Mouse (Mus musculus): ENCODE data around the gene Dnaaf1. TPM values are rescaled to one million over a fixed set of nuclear protein-coding genes. Genes with fewer than 3 reads are reported as not detected.

The Dnaaf1 gene
- polyA plus RNA-seq, 1 experiment from 2014 or later, result 0.19 TPM

DNA sequence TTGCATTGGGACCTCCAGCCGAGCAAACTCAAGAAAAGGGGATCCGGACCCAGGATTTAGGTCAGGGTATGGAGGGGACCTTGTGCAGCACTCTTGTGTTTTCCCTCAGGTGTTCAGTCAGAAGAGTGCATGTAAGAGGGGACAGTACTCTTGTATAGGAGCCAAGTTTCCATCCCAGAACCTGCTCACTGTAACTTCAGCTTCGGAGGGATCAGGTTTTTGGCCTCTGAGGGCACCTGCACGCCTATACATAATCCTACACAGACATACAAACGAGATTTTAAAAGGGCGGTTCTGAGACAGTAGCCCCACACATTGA, 15.7 kb upstream of the Dnaaf1 start:
- H3K9me3 ChIP-seq (ENCODE audit: control insufficient read depth, low read depth, low read length), result no peaks in the 10 kb centered on the region
- 0 out of 2 replicates have a peak overlapping the region, but pooled peaks have one; percentile 74 for H3K4me3 ChIP-seq (ENCODE audit: low read depth, low read length)
- ATAC-seq (ENCODE audit: insufficient number of reproducible peaks, insufficient read depth, low FRiP score, low read depth), result no peak
- 90% methylated on average over 6 of the region's 6 CpGs for WGBS
- peak overlapping the region; percentile 59; the same call in 1 of the 2 replicates for H3K4me2 ChIP-seq (replicated peaks; ENCODE audit: low read depth, low read length)
- peaks cover 15% of the 10 kb centered on the region; the same call in 1 of the 2 replicates for H3K4me1 ChIP-seq (ENCODE audit: control insufficient read depth, insufficient read depth, low read length)
- H3K36me3 ChIP-seq (ENCODE audit: control insufficient read depth, insufficient read depth, low read length), result peaks cover 17% of the 10 kb centered on the region
- H3K9ac ChIP-seq (replicated peaks; ENCODE audit: low read depth, low read length), result peak overlapping the region; percentile 74; the same call in 1 of the 2 replicates
- no peaks in the 10 kb centered on the region for H3K27me3 ChIP-seq (ENCODE audit: control insufficient read depth, insufficient read depth, low read length)
- peak overlapping the region; percentile 7; the same call in 1 of the 2 replicates for H3K27ac ChIP-seq (ENCODE audit: low read length)

DNA sequence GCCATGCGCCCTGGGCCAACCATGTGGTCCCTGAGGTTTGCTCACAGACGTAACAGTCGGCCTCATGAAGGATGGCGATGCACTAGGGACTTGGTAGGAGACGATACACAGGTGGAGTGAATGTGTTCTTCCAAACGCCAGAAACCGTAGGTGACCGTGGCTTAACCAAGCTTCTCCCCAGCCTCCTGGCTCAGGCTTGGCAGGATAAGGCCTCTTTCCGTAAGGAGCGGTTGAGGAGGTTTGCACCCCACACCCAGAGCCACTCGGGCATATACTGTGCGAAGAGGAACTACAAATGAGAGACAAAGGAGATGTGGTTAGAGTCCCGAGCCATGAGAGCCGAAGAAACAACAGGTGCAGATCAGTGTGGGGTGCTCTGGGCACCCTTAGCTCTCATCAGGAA, 11.2 kb upstream of the Dnaaf1 start:
- H3K4me3 ChIP-seq (ENCODE audit: low read depth, low read length), result no peak overlapping the region
- 91% methylated on average over 14 of the region's 14 CpGs for WGBS
- H3K27ac ChIP-seq (ENCODE audit: low read length), result no peak overlapping the region
- H3K9ac ChIP-seq (replicated peaks; ENCODE audit: low read depth, low read length), result no peak overlapping the region
- no peak overlapping the region for H3K4me2 ChIP-seq (replicated peaks; ENCODE audit: low read depth, low read length)
- H3K36me3 ChIP-seq (ENCODE audit: control insufficient read depth, insufficient read depth, low read length), result peaks cover 25% of the 10 kb centered on the region
- H3K4me1 ChIP-seq (ENCODE audit: control insufficient read depth, insufficient read depth, low read length), result peaks cover 4% of the 10 kb centered on the region; the same call in 1 of the 2 replicates
- ATAC-seq (ENCODE audit: insufficient number of reproducible peaks, insufficient read depth, low FRiP score, low read depth), result no peak
- H3K9me3 ChIP-seq (ENCODE audit: control insufficient read depth, low read depth, low read length), result no peaks in the 10 kb centered on the region
- no peaks in the 10 kb centered on the region for H3K27me3 ChIP-seq (ENCODE audit: control insufficient read depth, insufficient read depth, low read length)

DNA sequence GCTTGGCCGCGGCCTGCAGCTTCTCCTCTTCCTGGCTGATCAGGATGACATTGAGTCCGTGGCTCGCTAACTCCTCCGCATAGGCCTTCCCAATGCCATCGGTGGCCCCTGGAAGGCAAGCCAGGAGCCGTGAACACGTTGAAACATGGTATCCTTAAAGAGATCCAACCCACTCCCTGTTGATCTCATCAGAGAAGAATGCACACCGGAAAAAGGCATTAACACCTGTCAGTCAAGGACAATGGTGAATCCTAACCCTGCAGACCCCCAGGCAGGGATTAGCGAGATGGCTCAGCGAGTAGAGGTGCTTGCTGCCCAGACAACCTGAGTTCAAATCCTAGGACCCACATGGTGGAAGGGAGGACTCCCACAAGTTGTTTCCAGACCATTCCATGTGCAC, 8.7 kb upstream of the Dnaaf1 start:
- H3K4me2 ChIP-seq (replicated peaks; ENCODE audit: low read depth, low read length), result no peak overlapping the region
- peaks cover 25% of the 10 kb centered on the region for H3K36me3 ChIP-seq (ENCODE audit: control insufficient read depth, insufficient read depth, low read length)
- no peak overlapping the region for H3K4me3 ChIP-seq (ENCODE audit: low read depth, low read length)
- WGBS, result 71% methylated on average over 11 of the region's 11 CpGs
- H3K9ac ChIP-seq (replicated peaks; ENCODE audit: low read depth, low read length), result no peak overlapping the region
- no peak overlapping the region for H3K27ac ChIP-seq (ENCODE audit: low read length)
- H3K27me3 ChIP-seq (ENCODE audit: control insufficient read depth, insufficient read depth, low read length), result no peaks in the 10 kb centered on the region
- H3K4me1 ChIP-seq (ENCODE audit: control insufficient read depth, insufficient read depth, low read length), result no peaks in the 10 kb centered on the region
- ATAC-seq (ENCODE audit: insufficient number of reproducible peaks, insufficient read depth, low FRiP score, low read depth), result no peak
- no peaks in the 10 kb centered on the region for H3K9me3 ChIP-seq (ENCODE audit: control insufficient read depth, low read depth, low read length)

DNA sequence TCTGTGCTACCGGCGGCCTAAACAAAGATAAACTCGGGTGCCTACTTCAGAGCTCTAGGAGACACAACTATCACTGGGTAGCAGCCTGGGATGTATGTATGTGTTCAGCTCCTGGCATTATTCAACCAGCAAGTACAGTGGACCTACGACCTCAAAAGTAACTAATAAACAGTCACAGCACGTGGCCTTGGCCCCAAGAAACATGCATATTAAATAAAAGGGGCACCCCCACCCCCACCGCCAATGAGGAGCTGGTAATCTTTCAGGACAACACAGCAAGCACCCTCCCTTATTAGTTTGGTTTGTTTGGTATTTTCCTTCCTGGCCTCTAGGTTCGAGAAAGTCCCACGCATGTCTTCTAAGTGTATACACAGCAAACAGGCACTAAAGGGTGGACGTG, 6.8 kb upstream of the Dnaaf1 start:
- Histone ChIP-seq H3K4me1 (ENCODE audit: control insufficient read depth, insufficient read depth, low read length) (no peaks in the 10 kb centered on the region), H3K9me3 (ENCODE audit: control insufficient read depth, low read depth, low read length) (no peaks in the 10 kb centered on the region), H3K9ac (replicated peaks; ENCODE audit: low read depth, low read length) (no peak overlapping the region), H3K4me2 (replicated peaks; ENCODE audit: low read depth, low read length) (no peak overlapping the region), H3K27ac (ENCODE audit: low read length) (no peak overlapping the region), H3K4me3 (ENCODE audit: low read depth, low read length) (no peak overlapping the region), H3K27me3 (ENCODE audit: control insufficient read depth, insufficient read depth, low read length) (no peaks in the 10 kb centered on the region), H3K36me3 (ENCODE audit: control insufficient read depth, insufficient read depth, low read length) (peaks cover 18% of the 10 kb centered on the region)
- 81% methylated on average over 9 of the region's 9 CpGs for WGBS
- ATAC-seq (ENCODE audit: insufficient number of reproducible peaks, insufficient read depth, low FRiP score, low read depth), result no peak

DNA sequence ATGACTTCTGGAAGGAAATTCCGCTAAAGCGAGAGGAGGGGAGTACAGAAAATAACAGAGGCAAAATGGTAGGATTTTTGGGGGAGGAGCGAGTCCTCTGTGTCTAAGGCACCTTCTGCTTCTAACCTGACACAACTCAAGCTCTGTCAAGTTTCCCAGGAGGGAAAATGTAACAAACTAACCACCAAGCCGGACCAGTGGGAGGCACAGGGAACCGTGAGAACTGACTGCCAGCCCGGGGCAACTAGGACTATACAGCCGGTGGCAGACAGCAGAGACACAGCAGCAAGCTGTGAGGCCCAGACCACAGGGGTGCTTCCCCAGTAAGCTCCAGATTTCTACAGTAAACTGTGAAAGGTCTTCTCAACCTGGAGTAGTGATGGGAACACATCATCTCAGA, 6.1 kb upstream of the Dnaaf1 start:
- ATAC-seq (ENCODE audit: insufficient number of reproducible peaks, insufficient read depth, low FRiP score, low read depth), result no peak
- WGBS, result 57% methylated on average over 7 of the region's 7 CpGs
- no peak overlapping the region for H3K27ac ChIP-seq (ENCODE audit: low read length)

DNA sequence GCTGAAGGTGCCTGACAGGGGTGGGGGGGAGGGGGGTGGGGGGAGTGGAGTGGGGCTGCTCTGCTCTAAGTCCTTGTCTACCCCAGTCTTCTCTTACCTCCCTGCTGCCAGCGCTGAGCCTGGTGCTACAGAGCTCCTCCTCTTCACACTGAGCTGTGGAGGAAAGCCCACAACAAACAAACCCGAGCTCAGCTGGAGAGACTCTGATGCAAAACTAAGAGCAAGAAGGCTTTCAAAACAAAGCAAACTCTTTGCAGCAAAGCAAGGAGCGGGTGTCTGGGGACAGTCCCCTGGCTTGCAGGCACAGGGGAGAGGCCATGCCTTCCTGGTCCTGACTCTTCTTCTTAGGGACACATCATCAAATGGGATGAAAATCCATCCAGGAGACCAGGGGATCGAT, 5.2 kb upstream of the Dnaaf1 start:
- WGBS, result 38% methylated on average over 4 of the region's 4 CpGs
- no peaks in the 10 kb centered on the region for H3K27me3 ChIP-seq (ENCODE audit: control insufficient read depth, insufficient read depth, low read length)
- no peak overlapping the region for H3K27ac ChIP-seq (ENCODE audit: low read length)
- H3K9me3 ChIP-seq (ENCODE audit: control insufficient read depth, low read depth, low read length), result no peaks in the 10 kb centered on the region
- ATAC-seq (ENCODE audit: insufficient number of reproducible peaks, insufficient read depth, low FRiP score, low read depth), result no peak
- no peak overlapping the region for H3K4me3 ChIP-seq (ENCODE audit: low read depth, low read length)
- H3K4me2 ChIP-seq (replicated peaks; ENCODE audit: low read depth, low read length), result no peak overlapping the region
- peaks cover 6% of the 10 kb centered on the region; the same call in 1 of the 2 replicates for H3K36me3 ChIP-seq (ENCODE audit: control insufficient read depth, insufficient read depth, low read length)
- H3K9ac ChIP-seq (replicated peaks; ENCODE audit: low read depth, low read length), result no peak overlapping the region
- peaks cover 2% of the 10 kb centered on the region; the same call in 1 of the 2 replicates for H3K4me1 ChIP-seq (ENCODE audit: control insufficient read depth, insufficient read depth, low read length)

More for the DNA sequence above, 6.1 kb upstream of the Dnaaf1 start:
- H3K9me3 ChIP-seq (ENCODE audit: control insufficient read depth, low read depth, low read length), result no peaks in the 10 kb centered on the region
- H3K4me3 ChIP-seq (ENCODE audit: low read depth, low read length), result no peak overlapping the region
- H3K4me1 ChIP-seq (ENCODE audit: control insufficient read depth, insufficient read depth, low read length), result no peaks in the 10 kb centered on the region; the same call in 1 of the 2 replicates
- H3K9ac ChIP-seq (replicated peaks; ENCODE audit: low read depth, low read length), result 0 out of 2 replicates have a peak overlapping the region, but pooled peaks have one; percentile 18
- no peak overlapping the region for H3K4me2 ChIP-seq (replicated peaks; ENCODE audit: low read depth, low read length)
- H3K36me3 ChIP-seq (ENCODE audit: control insufficient read depth, insufficient read depth, low read length), result peaks cover 11% of the 10 kb centered on the region; the same call in 1 of the 2 replicates
- H3K27me3 ChIP-seq (ENCODE audit: control insufficient read depth, insufficient read depth, low read length), result no peaks in the 10 kb centered on the region

DNA sequence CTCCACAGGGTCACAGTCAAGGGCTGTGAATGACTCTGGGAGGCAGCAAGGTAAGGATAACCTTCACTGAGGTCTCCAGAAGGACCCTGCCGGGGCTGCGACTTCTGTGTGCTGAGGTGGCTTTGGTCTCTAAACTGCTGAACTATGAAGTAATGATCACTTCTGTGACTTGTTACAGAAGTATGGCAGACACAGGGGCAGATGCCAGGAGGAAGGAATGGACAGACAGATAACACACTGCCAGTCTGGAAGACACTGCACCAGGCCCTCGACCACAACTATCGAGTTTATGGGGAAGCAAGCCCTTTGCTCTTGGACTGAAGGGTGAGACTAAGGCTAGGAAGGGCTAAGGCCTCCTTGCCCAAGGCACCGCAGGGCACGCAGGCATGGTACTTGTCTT, 3.9 kb upstream of the Dnaaf1 start:
- no peak overlapping the region for H3K9ac ChIP-seq (replicated peaks; ENCODE audit: low read depth, low read length)
- 88% methylated on average over 6 of the region's 6 CpGs for WGBS
- no peak overlapping the region for H3K27ac ChIP-seq (ENCODE audit: low read length)
- peaks cover 2% of the 10 kb centered on the region; the same call in 1 of the 2 replicates for H3K4me1 ChIP-seq (ENCODE audit: control insufficient read depth, insufficient read depth, low read length)
- no peak for ATAC-seq (ENCODE audit: insufficient number of reproducible peaks, insufficient read depth, low FRiP score, low read depth)
- H3K9me3 ChIP-seq (ENCODE audit: control insufficient read depth, low read depth, low read length), result no peaks in the 10 kb centered on the region
- H3K27me3 ChIP-seq (ENCODE audit: control insufficient read depth, insufficient read depth, low read length), result no peaks in the 10 kb centered on the region
- H3K4me3 ChIP-seq (ENCODE audit: low read depth, low read length), result no peak overlapping the region
- H3K4me2 ChIP-seq (replicated peaks; ENCODE audit: low read depth, low read length), result no peak overlapping the region
- H3K36me3 ChIP-seq (ENCODE audit: control insufficient read depth, insufficient read depth, low read length), result no peaks in the 10 kb centered on the region

DNA sequence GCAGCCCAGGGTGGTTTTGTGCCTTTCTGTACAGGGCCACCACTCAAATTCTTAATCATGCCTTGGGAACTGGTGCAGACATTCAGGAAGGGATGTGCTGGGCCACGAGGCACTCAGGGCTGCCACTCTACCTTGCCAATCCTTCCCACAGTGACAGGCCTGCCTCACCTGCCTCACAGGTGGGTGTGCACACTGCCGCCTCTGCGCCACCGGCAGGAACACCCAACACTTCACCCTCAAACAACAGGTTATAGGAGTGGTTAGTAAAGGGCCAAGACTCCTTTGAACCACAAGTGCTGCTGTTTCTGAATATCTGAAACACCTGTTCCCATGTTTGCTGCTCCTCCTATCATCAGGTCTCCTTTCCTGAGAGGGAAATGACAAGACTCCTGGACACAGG, 2.6 kb upstream of the Dnaaf1 start:
- Histone ChIP-seq H3K9me3 (ENCODE audit: control insufficient read depth, low read depth, low read length) (no peaks in the 10 kb centered on the region), H3K4me2 (replicated peaks; ENCODE audit: low read depth, low read length) (no peak overlapping the region), H3K36me3 (ENCODE audit: control insufficient read depth, insufficient read depth, low read length) (no peaks in the 10 kb centered on the region), H3K9ac (replicated peaks; ENCODE audit: low read depth, low read length) (no peak overlapping the region), H3K27me3 (ENCODE audit: control insufficient read depth, insufficient read depth, low read length) (no peaks in the 10 kb centered on the region), H3K4me1 (ENCODE audit: control insufficient read depth, insufficient read depth, low read length) (peaks cover 2% of the 10 kb centered on the region; the same call in 1 of the 2 replicates), H3K27ac (ENCODE audit: low read length) (no peak overlapping the region), H3K4me3 (ENCODE audit: low read depth, low read length) (no peak overlapping the region)
- ATAC-seq (ENCODE audit: insufficient number of reproducible peaks, insufficient read depth, low FRiP score, low read depth), result no peak
- 68% methylated on average over 4 of the region's 4 CpGs for WGBS

DNA sequence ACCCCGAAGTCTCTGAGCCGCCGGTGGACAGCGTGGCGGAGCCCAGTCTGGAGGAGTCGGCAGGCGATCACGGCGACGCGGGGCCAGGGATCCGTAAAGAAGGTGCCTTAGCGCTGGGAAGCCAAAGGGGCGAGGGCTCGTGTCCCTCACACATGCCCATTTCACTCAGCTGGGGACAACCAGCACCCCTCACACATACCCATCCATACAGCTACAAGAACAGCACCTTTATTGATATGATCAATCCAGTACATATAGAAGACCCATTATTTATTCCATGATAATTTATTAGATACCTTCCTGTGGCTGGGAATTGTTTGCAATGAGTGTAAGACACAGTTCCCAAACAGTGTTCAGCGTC, 311 bp downstream of the Dnaaf1 start:
- Histone ChIP-seq H3K27ac (ENCODE audit: low read length) (no peak overlapping the region), H3K36me3 (ENCODE audit: control insufficient read depth, insufficient read depth, low read length) (no peaks in the 10 kb centered on the region), H3K4me3 (ENCODE audit: low read depth, low read length) (peak overlapping the region; percentile 77), H3K27me3 (ENCODE audit: control insufficient read depth, insufficient read depth, low read length) (no peaks in the 10 kb centered on the region), H3K4me2 (replicated peaks; ENCODE audit: low read depth, low read length) (peak overlapping the region; percentile 99), H3K4me1 (ENCODE audit: control insufficient read depth, insufficient read depth, low read length) (peaks cover 2% of the 10 kb centered on the region; the same call in 1 of the 2 replicates), H3K9me3 (ENCODE audit: control insufficient read depth, low read depth, low read length) (no peaks in the 10 kb centered on the region), H3K9ac (replicated peaks; ENCODE audit: low read depth, low read length) (peak overlapping the region; percentile 48)
- 3% methylated on average over 16 of the region's 16 CpGs for WGBS
- no peak for ATAC-seq (ENCODE audit: insufficient number of reproducible peaks, insufficient read depth, low FRiP score, low read depth)

Data from stomach, embryonic 14.5 days (tissue).